ENCODE assay signal across 9 mouse cellular contexts in genomic region chr12:26331048-26331447, GRCm38 (mm10).
DNase-seq lines count a peak whose midpoint lies in the region; ATAC-seq and TF ChIP-seq lines count a peak whose summit lies in the region.
"Had no signal": no experiment of that assay in that cellular context is flagged by ENCODE, and none has a peak within 500 bp of the region (broad histone marks: within the 10 kb centered on the region; RNA-seq: fewer than 3 reads in every experiment).

No protein-coding gene starts in this region.

- H3K36me3 ChIP-seq in heart, embryonic 13.5 days = peaks cover 3% of the 10 kb centered on the region
- H3K36me3 ChIP-seq in stomach, embryonic 16.5 days (ENCODE audit: control insufficient read depth, insufficient read depth, low read length) = no peaks in the 10 kb centered on the region
- H3K36me3 ChIP-seq in intestine, postnatal 0 days (ENCODE audit: control insufficient read depth, insufficient read depth) = no peaks in the 10 kb centered on the region
- H3K36me3 ChIP-seq in hindbrain, embryonic 14.5 days (replicated peaks; ENCODE audit: control insufficient read depth, insufficient read depth) = peaks cover 13% of the 10 kb centered on the region

- H3K4me2 ChIP-seq in heart, embryonic 13.5 days = no peak overlapping the region
- H3K4me2 ChIP-seq in stomach, embryonic 16.5 days (ENCODE audit: low read depth, low read length) = no peak overlapping the region
- no peak overlapping the region for H3K4me2 ChIP-seq in intestine, postnatal 0 days (replicated peaks; ENCODE audit: low read depth)
- H3K4me2 ChIP-seq in hindbrain, embryonic 14.5 days (replicated peaks) = no peak overlapping the region
- H3K4me2 ChIP-seq: neural tube, embryonic 12.5 days had no signal

- no peak overlapping the region for H3K9ac ChIP-seq in heart, embryonic 13.5 days
- H3K9ac ChIP-seq in stomach, embryonic 16.5 days (ENCODE audit: low read length) = no peak overlapping the region
- H3K9ac ChIP-seq in intestine, postnatal 0 days (ENCODE audit: low read depth, low read length) = no peak overlapping the region
- no peak overlapping the region for H3K9ac ChIP-seq in hindbrain, embryonic 14.5 days
- H3K9ac ChIP-seq: neural tube, embryonic 12.5 days had no signal

- H3K27ac ChIP-seq in heart, embryonic 13.5 days (replicated peaks) = peak overlapping the region; percentile 48
- no peak overlapping the region for H3K27ac ChIP-seq in stomach, embryonic 16.5 days (ENCODE audit: low read length)
- no peak overlapping the region for H3K27ac ChIP-seq in intestine, postnatal 0 days (ENCODE audit: low read depth, low read length)
- no peak overlapping the region for H3K27ac ChIP-seq in hindbrain, embryonic 14.5 days
- H3K27ac ChIP-seq: neural tube, embryonic 12.5 days had no signal

- no peak overlapping the region for H3K4me3 ChIP-seq in heart, embryonic 13.5 days
- H3K4me3 ChIP-seq in stomach, embryonic 16.5 days (replicated peaks; ENCODE audit: low read length) = no peak overlapping the region
- H3K4me3 ChIP-seq in intestine, postnatal 0 days (ENCODE audit: low read depth, low read length) = no peak overlapping the region
- H3K4me3 ChIP-seq in hindbrain, embryonic 14.5 days (replicated peaks; ENCODE audit: low read length) = no peak overlapping the region
- H3K4me3 ChIP-seq: neural tube, embryonic 12.5 days had no signal

- no peaks in the 10 kb centered on the region for H3K27me3 ChIP-seq in heart, embryonic 13.5 days (replicated peaks)
- no peaks in the 10 kb centered on the region for H3K27me3 ChIP-seq in stomach, embryonic 16.5 days (ENCODE audit: control insufficient read depth, insufficient read depth, low read length)
- H3K27me3 ChIP-seq in intestine, postnatal 0 days (replicated peaks; ENCODE audit: control insufficient read depth, insufficient read depth, low read length) = no peaks in the 10 kb centered on the region
- H3K27me3 ChIP-seq in hindbrain, embryonic 14.5 days (ENCODE audit: control insufficient read depth, insufficient read depth, low read length) = no peaks in the 10 kb centered on the region
- H3K27me3 ChIP-seq: neural tube, embryonic 12.5 days had no signal

- WGBS in heart, embryonic 13.5 days = 59% methylated on average over 3 of the region's 3 CpGs
- WGBS in stomach, embryonic 16.5 days = 68% methylated on average over 3 of the region's 3 CpGs
- 65% methylated on average over 3 of the region's 3 CpGs for WGBS in intestine, postnatal 0 days
- WGBS in hindbrain, embryonic 14.5 days = 82% methylated on average over 3 of the region's 3 CpGs

- H3K4me1 ChIP-seq in heart, embryonic 13.5 days = peaks cover 15% of the 10 kb centered on the region
- no peaks in the 10 kb centered on the region for H3K4me1 ChIP-seq in stomach, embryonic 16.5 days (ENCODE audit: control insufficient read depth, insufficient read depth, low read length)
- no peaks in the 10 kb centered on the region for H3K4me1 ChIP-seq in intestine, postnatal 0 days (replicated peaks; ENCODE audit: control insufficient read depth, insufficient read depth, low read length)
- H3K4me1 ChIP-seq in hindbrain, embryonic 14.5 days (replicated peaks; ENCODE audit: control insufficient read depth, insufficient read depth, low read length) = 0 out of 2 replicates have a peak, but pooled peaks cover 6% of the 10 kb centered on the region
- H3K4me1 ChIP-seq: neural tube, embryonic 12.5 days had no signal

- no peak for ATAC-seq in heart, embryonic 13.5 days (ENCODE audit: extremely low read depth, insufficient number of reproducible peaks, low FRiP score, low TSS enrichment)
- peak; percentile 33; the same call in 1 of the 2 replicates for ATAC-seq in stomach, embryonic 16.5 days (ENCODE audit: insufficient read depth, low FRiP score)
- no peak for ATAC-seq in intestine, postnatal 0 days
- ATAC-seq in hindbrain, embryonic 14.5 days (ENCODE audit: low FRiP score) = no peak

- TF ChIP-seq CTCF in intestine, postnatal 0 days (IDR thresholded peaks at IDR 0.05; ENCODE audit: low read depth) = no peak

- H3K9me3 ChIP-seq in heart, embryonic 13.5 days = no peaks in the 10 kb centered on the region
- no peaks in the 10 kb centered on the region for H3K9me3 ChIP-seq in stomach, embryonic 16.5 days (replicated peaks; ENCODE audit: control insufficient read depth, low read length)
- no peaks in the 10 kb centered on the region for H3K9me3 ChIP-seq in intestine, postnatal 0 days (ENCODE audit: control insufficient read depth)
- H3K9me3 ChIP-seq in hindbrain, embryonic 14.5 days (ENCODE audit: control insufficient read depth, low read length) = no peaks in the 10 kb centered on the region
- H3K9me3 ChIP-seq: neural tube, embryonic 12.5 days had no signal

- intact Hi-C loops in left cerebral cortex, postnatal 14 days (cut with DNase I) = loop anchor here (5.0 kb wide), 1 partner anchor 81 kb away; no protein-coding TSS in a partner anchor

- DNase-seq in layer of hippocampus, adult 18-20 months (ENCODE audit: low spot score in 2 of 2) = peak; percentile 25 to 57
- DNase-seq in layer of hippocampus, adult 9-10 months (ENCODE audit: low spot score) = no peak
- peak; percentile 11 to 38 for DNase-seq in cerebellum, postnatal 14 days
- DNase-seq in left cerebral cortex, postnatal 14 days (ENCODE audit: low spot score in 2 of 2) = peak; percentile 46 to 73
- no peak for DNase-seq in hindbrain, embryonic 14.5 days (ENCODE audit: low spot score)

Comparison
In these comparisons a context has a peak if more than half of its experiments do, and no peak if none do; other contexts are left out.
1. DNase-seq: peak in layer of hippocampus, adult 18-20 months (2 of 2), cerebellum, postnatal 14 days (2 of 2) and left cerebral cortex, postnatal 14 days (2 of 2); none in layer of hippocampus, adult 9-10 months (single experiment) and hindbrain, embryonic 14.5 days (single experiment).